Mouse (Mus musculus): Measurements from ENCODE around the gene Adprh.
A peak's percentile ranks its signal among the peaks of the same experiment; 100 is the strongest.
"Not testable (repeated sequence)": the region's sequence is repeated elsewhere in the genome, so short reads cannot be mapped to it uniquely, and the experiment has no call there.

Adprh gene

DNA sequence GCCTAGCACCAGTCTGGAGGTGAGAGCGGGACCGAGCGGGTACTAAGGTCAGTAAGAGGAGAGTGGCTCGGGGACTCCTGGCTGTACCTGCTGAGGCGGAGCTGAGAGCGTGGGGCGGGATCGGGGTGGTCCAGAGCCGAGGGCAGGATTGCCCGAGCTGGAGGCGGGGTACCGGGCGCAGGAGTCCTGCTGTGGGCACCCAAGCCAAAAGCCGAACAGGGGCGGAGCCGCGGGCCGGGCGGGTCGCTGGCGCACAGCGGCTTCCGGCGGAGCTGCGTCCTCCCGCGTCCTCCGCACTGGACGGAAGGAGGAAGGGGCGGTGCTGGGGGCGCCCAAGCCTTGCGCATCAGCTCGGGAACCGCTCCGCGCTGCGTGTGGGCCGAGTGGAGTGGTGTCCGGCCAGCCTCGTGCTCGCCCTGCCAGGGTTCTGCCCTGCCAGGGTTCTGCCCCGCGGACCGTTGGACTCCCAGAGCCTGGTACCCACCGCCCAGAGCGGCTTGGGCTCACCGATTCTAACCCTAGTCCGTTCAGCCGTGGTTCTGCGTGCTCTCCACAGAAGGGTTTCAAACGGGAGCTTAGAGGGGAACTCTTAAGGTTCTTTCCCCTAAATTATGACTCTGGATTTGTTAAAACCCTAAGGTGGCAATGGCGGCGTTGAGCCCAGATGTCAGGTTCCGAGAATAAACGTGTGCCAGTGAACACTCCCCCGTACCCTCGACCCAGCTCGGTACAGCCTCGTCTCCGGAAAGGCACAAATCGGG, at the start of gene Adprh:
TSS of gene Adprh (minus strand) at position 262 of the 761 bp plus-strand sequence.
- DNase-seq (ENCODE audit: low spot score), result peak; percentile 96

DNA sequence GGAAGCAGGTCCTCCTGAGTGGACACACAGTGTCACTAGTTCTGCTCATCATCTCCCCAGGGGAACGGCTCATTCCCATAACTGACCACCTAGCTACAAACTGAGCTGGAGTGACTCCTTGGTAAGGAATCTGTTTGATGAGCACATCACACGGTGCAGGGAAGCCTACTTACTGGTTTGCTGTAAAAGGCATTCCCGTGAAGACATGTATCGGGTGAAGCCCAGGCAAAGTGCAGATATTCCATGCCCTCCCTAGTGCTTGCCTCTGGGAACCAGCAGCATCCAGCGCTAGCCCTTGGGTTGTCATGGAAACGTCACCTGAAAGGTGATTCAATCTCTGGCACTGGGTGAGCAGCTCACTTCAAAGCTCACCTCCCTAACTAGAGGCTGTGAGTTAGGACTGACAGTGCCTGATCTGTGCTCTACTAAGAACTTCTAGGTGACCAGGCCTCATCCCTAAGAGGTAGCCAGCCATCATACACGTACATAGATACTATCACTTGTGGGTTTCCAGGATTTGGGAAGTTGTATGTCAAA, 44.2 kb upstream of the Adprh start:
- no peak for DNase-seq (ENCODE audit: low spot score)

DNA sequence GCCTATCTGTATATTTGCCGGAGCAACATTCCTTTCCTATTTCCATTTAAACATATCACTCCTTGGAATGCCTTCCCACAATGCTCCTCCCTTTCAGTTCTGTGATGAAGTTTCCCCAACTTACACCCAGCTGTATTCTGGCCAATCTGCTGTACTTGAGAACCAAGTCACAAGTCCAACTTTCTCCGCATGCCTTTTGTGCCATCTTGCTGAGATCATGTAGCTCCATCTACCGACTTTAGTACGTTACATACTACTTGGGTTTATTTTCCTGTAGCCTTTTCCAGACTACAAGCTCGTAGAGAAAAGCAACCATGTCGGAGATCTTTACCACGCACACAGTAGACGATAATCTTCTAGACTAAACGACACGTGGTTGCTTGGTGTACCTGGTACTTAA, 41.4 kb upstream of the Adprh start:
- DNase-seq (ENCODE audit: low spot score), result no peak

DNA sequence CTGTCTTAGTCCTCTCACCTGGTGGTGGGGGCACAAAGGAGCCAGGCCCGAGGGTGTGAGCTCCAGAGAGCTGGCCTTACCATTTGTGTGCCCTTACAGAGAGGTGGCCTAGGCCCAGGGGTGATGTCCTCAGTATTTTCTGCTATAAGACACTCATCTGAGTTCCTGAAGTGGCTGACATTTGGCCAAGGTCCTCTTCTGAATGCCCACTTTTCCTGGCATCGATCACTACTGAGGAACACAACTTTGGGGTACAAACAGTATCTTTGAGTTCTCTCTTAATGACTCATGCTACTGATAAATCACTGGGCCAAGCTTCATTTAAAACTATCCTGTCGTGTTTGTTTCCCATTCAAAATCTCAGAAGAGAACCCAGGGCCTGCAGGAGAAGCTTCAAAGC, 40.0 kb upstream of the Adprh start:
- DNase-seq (ENCODE audit: low spot score), result no peak

DNA sequence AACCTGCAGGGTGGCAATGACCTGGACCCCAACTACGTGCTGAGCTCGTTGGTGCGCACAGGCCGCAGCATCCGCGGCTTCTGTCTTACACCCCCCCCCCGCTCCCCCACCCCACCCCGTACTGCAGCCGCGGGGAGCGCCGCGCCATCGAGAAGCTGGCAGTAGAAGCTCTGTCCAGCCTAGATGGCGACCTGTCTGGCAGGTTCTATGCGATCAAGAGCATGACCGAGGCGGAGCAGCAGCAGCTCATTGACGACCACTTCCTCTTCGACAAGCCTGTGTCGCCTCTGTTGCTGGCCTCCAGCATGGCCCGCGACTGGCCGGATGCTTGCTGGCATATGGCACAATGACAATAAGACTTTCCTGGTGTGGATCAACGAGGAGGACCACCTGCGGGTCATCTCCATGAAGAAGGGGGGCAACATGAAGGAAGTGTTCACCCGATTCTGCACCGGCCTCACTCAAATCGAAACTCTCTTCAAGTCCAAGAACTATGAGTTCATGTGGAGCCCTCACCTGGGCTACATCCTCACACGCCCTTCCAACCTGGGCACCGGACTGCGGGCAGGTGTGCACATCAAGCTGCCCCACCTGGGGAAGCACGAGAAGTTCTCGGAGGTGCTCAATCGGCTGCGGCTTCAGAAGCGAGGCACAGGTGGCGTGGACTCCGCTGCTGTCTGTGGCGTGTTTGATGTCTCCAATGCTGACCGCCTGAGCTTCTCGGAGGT, 31.2 kb upstream of the Adprh start:
- DNase-seq (ENCODE audit: low spot score), result no peak

DNA sequence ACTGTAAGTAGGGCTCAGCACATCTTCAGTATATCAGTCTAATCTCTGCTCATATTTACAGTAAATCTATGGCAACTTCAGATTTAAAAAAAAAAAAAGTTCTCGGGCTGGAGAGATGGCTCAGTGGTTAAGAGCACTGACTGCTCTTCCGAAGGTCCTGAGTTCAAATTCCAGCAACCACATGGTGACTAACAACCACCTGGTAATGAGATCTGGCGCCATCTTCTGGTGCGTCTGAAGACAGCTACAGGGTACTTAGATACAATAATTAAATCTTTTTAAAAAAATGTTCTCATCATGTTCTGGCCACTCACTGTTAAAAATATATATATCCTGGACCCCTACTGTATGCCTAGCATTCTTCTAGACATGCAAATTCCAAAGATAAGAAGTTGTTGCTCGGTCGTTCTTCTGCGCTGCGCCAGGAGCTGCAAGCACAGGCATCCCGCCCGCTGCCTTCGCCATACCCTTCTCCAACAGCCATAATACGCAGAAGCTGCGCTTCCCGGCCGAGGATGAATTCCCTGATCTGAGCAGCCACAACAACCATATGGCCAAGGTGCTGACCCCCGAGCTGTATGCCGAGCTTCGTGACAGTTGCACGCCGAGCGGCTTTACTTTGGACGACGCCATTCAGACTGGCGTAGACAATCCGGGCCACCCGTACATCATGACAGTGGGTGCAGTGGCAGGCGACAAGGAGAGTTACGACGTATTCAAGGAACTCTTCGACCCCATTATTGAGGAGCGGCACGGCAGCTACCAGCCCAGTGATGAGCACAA, 30.5 kb upstream of the Adprh start:
- peak; percentile 21 for DNase-seq (ENCODE audit: low spot score)

DNA sequence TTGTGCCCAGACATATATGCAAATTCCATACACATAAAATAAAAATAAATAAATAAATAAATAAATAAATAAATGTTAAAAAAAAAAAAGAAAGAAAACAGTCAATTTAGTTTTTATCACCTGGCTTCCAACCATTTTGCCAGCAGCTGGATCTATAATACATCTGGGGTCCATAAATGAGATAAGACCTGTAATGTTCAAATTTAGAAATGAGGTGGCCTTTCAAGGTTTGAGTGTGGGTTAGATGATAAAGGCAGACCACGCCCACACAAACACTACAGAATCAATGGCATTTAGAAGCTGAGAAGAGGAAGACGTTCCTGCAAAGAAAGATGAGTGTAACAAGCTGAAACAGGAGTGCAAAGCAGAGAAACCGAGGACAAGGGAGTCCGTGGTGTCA, 28.8 kb upstream of the Adprh start:
- no peak for DNase-seq (ENCODE audit: low spot score)

DNA sequence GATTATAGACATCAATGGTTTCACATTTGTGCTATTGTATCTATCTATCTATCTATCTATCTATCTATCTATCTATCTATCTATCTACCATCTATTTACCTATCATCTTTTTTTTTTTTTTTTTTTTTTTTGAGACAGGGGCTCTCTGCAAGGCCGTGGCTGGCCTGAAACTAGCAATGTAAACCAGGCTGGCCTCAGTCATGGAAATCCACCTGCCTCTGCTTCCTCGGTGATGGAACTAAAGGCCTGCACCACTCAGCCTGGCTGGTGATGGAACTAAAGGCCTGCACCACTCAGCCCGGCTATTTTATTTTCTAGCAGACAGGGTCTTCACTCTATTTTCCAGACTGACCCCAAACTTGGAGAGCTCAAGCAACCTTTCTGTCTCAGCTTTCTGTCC, 25.8 kb upstream of the Adprh start:
- DNase-seq (ENCODE audit: low spot score), result no peak

DNA sequence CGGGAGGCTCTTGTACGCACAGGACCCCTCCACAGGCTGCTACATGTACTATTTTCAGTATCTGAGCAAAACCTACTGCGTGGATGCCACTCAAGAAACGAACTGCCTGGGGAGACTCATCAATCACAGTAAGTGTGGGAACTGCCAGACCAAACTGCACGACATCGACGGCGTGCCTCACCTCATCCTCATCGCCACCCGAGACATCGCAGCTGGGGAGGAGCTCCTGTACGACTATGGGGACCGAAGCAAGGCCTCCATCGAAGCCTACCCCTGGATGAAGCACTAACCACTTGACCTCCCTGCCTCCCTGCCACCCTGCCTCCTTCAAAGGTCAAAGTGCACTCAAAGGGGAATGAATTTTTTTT, 24.7 kb upstream of the Adprh start:
- not testable (repeated sequence) for DNase-seq (ENCODE audit: low spot score)

DNA sequence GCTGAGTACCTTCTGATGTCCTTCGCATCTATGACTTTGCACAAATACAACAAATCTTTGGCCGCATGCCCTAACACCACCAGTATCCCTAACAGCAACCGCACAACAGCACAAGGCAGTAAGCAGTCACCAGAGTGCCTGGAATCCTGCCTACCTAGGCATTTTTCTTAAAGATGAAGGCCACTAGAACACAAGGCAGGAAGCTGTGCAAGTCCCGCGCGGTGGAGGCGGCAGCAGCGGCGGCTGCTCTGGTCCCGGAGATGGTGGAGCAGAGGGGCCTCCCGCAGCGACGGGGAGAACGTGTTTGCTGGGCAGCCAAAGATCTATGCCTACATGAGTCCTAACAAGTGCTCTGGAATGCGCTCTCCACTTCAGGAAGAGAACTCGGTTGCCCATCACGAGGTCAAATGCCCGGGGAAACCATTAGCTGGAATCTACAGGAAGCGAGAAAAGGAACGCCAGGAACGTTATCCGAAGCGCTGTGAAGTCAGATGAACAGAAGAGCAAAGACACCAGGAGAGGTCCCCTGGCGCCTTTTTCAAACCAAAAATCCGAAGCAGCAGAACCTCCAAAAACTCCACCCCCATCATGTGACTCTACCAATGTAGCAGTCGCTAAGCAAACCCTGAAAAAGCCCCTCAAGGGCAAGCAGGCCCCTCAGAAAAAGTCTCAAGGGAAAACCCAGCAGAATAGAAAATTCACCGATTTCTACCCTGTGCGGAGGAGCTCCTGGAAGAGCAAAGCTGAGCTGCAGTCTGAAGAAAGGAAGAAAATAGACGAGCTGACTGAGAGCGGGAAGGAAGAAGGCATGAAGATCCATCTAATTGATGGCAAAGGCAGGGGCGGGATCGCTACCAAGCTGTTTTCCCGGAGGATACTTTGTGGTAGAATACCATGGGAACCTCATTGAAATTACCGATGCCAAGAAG, 24.1 kb upstream of the Adprh start:
- peak; percentile 31 for DNase-seq (ENCODE audit: low spot score)

DNA sequence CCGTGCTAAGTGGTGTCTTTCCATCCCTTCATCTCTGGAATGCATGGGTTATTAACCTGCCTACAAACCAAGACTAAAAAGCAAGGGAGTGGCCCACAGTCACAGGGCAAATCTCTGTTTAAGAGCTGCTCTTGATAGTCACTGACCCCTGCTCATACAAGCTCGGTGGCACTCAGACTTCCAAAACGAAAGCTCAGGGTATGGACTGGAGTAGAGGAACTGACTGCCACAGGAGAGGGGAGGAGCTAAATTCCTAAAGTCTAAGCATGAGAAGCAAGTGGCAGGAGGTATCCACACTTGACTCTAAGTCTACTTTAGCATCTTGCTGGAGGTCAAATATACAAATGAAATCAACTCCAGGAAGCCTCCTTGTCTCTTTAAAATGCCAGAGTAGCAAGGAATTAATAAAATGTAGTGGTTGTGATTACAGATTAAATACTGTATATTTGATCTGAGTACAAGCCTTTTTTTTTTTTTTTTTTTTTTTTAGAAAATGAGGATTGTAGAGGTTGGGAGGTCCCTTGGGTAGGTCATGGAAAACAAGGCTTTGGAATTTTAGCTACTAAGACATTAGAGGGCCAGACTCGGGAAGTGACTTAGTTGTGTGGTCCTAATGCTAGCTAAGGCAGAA, 23.3 kb upstream of the Adprh start:
- no peak for DNase-seq (ENCODE audit: low spot score)

DNA sequence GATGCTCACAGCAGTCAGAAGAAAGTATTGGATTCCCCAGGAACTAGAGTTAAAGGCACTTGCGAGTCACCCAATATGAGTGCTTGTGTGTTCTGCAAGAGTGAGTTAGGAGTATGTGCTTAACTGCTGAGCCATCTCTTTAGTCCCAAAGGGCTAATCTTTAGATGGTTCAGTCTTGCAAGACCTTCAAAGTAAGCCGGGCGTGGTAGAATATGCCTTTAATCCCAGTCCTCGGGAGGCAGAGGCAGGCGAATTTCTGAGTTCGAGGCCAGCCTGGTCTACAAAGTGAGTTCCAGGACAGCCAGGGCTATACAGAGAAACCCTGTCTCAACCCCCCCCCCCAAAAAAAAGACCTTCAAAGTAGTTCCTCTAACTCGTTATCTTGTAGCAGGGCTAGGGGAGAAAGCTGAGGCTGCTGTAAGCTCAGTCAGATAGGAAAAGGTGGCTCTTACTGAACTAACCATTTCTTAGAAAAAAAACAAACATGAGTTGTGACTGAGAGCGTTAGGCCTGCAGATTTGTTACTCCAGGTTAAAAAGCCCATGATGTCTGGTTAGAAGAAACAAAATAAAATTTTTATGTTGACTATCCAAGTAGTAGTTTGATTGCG, 22.3 kb upstream of the Adprh start:
- DNase-seq (ENCODE audit: low spot score), result no peak

DNA sequence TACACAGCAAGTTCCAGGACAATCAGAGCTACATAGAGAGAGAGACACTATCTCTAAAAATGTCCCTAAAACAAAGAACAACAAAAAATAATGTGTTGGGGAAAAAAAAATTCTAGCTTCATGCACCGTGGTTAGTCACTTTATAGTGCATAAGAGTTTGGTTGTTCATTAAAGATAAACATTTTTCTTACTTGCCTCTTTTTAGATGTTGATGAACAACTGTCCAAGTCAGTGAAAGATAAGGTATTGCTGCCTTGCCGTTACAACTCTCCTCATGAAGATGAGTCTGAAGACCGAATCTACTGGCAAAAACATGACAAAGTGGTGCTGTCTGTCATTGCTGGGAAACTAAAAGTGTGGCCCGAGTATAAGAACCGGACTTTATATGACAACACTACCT, 21.2 kb upstream of the Adprh start:
- no peak for DNase-seq (ENCODE audit: low spot score)

DNA sequence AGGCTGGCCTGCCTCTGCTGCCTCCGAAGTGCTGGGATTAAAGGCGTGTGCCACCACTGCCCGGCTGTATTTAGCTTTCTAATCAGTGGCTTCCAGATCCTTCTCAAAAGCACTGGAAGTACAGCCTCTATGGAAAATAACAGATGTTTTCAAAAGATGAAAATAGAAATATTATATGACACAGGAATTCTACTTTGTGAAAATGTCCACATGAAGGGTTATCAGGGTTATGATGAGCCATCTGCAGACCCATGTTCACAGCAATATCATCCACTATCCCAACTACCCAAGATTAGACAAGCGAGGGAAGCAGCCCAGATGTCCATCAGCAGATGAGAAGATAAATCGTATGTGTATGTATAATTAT, 20.0 kb upstream of the Adprh start:
- DNase-seq (ENCODE audit: low spot score), result no peak

DNA sequence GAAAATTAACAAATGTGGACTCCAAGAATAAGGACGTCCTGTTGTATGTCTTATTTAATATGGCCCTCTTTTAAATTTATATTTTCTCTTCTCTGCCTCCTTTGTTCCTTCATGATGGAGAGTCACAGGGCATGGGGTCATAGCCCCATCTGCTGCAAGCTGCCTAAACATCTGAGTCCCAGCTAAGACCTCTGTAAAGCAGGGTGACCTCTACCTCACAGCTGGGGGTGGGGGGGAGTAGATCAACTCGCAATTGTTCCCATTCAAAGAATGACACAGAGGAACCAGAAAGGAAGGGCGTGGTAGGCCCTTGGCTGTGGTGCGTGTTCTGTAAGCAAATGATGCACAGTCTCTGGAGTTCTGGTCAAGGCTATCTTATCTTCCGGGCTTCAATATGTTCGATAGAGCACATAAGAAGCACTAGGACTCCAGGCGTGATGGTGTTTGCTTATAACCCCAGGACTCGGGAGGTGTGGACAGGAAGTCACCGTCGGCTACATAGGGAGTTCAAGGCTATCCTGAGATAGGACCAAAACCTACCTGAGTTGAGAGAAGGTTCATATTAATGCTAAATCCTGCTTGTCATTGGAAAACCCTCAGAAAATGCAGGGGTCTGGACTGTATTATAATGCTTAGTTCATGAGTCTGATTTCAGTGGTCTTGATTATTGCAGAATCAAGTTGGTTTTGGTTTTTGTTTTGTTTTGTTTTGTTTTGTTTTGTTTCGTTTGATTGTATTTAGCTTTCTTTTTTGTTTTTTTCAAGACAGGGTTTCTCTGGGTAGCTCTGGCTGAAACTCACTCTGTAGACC, 19.4 kb upstream of the Adprh start:
- DNase-seq (ENCODE audit: low spot score), result no peak

DNA sequence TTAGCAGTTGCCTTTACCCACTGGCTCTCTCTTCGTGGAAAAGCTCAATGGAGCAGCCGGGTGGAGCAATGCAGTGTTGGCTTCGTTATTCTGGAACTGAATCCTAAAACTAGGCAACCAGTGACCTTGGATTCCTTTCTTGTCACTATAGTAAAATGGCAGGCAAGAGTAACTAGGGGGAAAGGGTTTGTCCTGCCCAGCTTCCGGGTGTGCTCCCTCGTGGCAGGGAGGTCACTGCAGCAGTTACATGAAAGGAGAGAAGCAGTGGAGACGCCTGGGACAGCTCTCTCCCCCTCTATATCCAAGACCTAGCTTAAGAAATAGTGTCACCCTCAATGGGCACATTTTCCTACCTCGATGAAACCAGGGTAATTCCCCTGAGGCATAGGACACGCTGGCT, 16.9 kb upstream of the Adprh start:
- no peak for DNase-seq (ENCODE audit: low spot score)

DNA sequence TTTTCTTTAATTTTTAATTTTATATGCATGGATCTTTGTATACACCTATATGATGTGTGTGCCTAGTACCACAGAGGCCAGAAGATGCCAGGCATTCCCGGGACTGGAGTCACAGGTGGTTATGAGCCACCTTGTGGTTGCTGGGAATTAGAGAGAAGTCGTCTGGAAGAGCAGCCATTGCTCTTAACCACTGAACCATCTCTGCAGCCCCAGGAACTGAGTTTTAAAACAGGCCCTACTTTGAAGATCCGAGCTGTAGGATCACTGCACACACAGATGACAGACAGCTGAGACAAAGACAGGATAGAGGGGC, 16.2 kb upstream of the Adprh start:
- DNase-seq (ENCODE audit: low spot score), result no peak

DNA sequence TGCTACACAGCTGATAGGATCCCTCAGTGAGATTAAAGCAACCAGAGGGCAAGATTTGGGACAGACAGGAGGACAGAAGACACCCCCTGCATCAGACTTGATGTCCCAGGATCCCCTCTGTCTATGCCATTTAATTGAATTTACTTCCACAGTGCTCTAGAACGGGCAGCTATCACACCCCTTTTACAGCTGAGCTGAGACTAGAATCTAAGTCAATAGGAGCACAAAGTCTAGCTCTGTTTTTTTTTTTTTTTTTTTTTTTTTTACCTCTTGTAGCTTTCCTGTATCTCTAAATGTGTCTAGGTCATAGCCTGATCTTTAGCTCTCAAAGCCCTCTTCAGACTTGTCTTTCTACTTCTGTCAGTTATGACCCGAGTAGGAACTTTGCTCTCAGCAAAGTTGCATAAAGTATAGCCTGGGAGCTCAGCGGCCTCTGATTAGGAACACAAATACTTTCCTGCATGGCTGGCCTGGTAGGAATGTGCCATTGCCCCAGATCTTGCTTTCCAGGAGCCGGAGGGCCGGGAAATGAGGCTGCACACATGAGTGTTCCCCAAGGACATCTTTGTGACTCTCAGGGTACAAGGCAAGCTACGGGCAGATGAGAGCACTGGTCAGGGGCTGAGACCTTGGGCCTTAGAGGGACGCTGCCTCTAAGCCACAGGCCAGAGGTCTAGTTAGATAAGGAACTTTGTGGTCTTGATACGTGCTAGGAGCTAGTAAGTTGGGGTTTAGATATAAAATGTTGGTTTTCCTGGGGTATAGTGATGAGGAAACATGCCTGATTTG, 15.6 kb upstream of the Adprh start:
- no peak for DNase-seq (ENCODE audit: low spot score)

Data from lung, postnatal 25 days (tissue).